Mouse (Mus musculus) megakaryocyte, embryonic 14.5 days (primary cell): ENCODE data around the gene Slc25a36.

Experiments
- FLI1 ChIP-seq: IDR thresholded peaks from 2 replicates; pipeline ENCODE4 v1.6.1; 2012; ENCODE audit warnings: low read length, inconsistent platforms, mixed read lengths
- GATA1 ChIP-seq: IDR thresholded peaks from 3 replicates; pipeline ENCODE4 v1.6.1; 2012; ENCODE audit warnings: mixed read lengths, low read length, inconsistent platforms, borderline replicate concordance

- TF ChIP-seq GATA1 (no peak), FLI1 (no peak)
These were observed 64.7 kb downstream of the Slc25a36 start for GRCm38 (mm10) chr9:97046240-97046639.
